Mouse (Mus musculus): Measurements from ENCODE around the gene Ripply2. TPM values are rescaled to one million over a fixed set of nuclear protein-coding genes. Genes with fewer than 3 reads are reported as not detected.

Ripply2 gene
- total RNA-seq, 4 experiments from 2014 or later, result not detected

DNA sequence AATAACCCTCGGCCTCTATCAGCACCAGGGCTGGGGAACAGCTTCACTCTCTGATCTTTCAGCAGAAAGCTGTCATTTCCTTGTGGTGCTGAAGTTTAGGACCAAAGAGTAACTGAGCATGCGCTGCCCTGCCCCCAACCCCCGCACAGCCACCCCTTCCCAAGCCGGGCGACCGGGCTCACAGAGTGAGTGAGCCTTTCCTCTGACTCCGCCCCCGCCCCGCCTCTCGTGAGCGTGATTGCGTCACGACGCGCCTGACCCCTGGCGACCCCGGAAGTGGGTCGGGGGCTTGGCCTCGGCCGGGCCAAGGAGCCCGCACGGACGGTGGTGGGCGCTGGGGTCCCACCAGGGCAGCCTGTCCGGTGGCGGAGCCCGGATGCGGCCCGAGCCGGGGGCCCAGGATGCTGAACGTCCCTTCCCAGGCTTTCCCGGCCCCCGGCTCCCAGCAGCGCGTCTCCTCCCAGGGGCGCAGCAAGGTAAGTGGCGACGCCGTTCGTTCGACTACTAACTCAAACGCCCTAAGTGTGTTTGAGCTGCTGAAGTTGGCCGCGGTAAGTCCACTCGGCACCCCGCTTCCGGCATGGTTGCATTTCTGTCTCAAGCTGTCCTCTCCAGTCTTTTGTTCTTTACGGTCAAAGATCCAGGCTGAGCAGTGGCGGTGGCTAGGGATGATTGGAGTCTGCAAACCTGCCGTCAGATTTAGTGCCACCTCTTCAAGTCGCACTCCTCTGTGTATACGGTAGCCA, 6.6 kb downstream of the Ripply2 start, which contains the start of gene Cyb5r4:
Gene Cyb5r4 (plus strand): TSS at position 237 of the 746 bp plus-strand sequence.
- peak; percentile 91 to 92 for DNase-seq (ENCODE audit: low spot score in 2 of 2)

DNA sequence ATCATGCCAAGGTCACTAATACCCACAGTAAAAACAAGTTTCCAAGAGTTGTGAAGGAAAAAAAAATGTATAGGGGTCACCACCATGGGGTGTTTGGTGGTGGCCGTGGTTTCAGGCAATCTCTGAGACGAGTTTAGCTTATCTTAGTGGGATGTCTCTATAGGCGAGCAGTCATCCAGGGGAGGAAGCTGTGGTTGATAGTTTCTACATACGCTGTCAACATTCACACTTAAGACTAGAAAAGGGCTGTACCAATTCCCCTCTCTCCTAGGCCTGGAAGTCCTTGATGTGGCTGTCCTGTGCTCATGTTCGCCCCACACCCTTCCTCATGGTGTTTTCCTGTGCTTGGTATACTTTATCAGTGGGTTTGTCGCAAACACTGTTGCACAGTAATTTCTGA, 10.4 kb downstream of the Ripply2 start:
- DNase-seq (ENCODE audit: low spot score in 2 of 2), result no peak

DNA sequence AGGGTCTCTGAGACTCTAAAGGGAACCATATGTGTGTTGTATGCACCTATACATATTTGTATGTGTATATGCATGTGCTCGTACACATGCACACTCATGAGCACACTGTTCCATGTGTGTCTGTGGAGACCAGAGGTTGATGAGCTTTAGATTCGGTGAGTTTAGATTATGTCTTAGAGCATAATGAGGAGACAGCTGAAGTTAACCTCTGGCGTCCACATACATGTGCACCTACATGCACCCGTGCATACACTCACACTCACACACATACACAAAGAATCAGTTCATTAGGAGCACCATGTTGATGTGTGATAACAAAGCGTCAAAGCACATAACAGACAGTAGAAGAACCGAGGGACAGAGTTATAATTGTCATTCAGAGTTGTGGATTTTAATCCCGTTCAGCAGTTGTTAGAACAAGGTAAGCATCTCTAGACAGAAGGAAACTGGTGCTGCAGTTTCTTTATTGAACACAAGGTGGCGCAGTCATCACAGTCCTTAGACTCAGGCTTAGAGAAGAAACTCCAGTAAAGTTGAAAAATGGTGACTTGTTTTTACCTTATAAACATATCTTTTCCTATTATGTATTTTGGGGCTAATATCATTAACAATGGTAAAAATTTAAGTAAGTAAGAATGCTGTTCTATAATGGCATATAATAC, 12.2 kb downstream of the Ripply2 start:
- peak in 1 of 2 experiments; percentile 18 for DNase-seq (ENCODE audit: low spot score in 2 of 2)

DNA sequence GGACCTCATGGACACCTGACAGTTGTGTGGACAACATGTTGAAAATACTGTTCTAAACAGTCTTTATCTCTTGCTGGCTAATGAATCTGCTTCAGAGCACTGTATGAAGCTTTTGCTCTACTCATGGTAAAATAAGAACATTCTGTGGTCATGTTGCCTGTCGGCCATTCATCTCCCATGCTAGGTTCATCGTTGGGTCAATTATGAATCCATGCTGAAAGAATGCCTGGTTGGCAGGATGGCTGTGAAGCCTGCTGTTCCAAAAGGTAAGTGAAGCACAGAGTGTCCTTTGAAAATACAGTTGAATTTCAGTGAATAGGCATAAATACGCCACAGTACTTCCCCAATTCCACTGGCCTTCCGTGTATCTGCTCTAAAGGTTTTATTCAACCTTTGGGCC, 16.9 kb downstream of the Ripply2 start:
- no peak for DNase-seq (ENCODE audit: low spot score in 2 of 2)

DNA sequence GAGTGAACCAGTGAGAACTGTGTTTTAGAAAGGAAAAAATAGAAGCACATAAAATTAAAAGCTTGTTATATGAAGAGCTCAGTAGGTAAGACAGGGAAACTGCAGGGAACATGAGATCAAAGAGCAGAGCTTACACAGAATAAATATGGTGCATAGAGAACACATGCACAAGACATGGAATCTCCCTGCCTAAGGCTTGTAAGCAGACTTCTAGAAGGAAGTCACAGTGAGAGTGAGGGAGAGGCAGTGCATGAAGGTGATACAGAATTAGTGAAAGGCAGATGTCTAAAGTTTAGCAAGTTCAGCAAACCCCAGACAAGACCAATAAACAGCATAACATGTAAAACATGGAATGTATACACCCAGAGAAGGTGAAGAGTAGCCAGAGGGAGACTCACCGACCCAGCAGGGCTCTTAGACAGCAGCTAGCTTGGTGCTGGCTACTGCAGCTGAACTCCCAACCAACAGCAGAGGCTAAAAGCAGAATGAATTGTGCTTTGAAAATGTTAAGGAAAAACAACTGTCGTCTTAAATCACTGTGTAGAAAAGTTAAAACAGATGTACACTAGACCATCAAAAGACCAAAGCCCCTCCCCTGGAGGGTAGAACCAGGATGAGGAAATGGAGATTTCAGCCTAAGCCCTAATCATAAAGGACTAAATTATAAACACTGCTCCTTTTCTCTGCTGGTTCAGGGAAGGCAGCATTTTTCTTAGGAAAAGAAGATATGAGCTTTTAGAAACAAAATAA, 19.7 kb downstream of the Ripply2 start:
- DNase-seq (ENCODE audit: low spot score in 2 of 2), result no peak

DNA sequence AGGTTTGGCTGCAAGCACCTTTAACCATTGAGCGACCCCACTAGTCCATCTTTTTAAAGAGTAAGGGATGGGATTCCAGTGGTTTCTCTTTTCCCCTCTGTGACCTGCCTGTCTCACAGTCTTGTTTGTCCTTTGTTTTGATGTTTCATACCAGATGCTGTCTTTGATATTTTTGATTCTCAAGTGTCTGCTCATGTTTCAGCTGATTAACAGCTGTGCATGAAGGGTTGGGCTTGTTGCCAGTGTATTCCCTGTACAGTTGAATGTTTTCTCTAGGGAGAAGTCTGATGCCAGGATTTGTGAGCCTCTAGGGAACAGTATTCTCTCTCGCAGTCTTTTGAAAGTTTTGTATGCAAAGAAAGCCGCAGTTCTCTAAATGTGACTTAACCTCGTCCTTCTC, 34.1 kb downstream of the Ripply2 start:
- no peak for DNase-seq (ENCODE audit: low spot score in 2 of 2)

DNA sequence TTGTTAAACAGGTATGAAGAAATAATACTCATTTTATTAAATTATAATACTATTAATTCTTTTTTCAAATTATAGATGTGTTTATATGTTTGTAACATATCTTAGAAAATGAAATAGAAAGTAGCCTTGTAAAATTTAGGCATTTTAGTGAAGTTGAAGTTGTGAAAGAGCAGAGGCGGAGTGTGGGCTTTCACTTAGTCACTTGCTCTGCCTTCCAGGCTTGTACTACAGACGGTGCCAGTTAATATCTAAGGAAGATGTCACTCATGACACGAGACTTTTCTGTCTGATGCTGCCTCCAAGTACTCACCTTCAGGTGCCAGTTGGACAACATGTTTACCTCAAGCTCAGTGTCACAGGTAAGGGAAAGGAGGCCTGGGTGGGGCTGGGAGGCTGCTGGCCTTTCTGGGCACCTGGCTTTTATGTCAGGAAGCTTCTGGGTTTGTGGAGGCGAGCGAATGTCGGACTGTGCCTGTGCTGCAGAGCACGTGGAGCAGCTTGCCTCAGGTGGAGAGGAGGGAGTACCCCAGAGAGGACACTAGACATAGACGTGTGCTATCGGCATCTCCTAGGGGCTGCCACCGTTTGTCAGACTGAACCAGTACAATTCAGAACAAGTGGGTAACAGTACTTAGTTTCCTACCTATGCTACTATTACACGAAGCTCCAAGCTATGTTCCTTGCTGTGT, 40.4 kb downstream of the Ripply2 start:
- DNase-seq (ENCODE audit: low spot score in 2 of 2), result no peak

DNA sequence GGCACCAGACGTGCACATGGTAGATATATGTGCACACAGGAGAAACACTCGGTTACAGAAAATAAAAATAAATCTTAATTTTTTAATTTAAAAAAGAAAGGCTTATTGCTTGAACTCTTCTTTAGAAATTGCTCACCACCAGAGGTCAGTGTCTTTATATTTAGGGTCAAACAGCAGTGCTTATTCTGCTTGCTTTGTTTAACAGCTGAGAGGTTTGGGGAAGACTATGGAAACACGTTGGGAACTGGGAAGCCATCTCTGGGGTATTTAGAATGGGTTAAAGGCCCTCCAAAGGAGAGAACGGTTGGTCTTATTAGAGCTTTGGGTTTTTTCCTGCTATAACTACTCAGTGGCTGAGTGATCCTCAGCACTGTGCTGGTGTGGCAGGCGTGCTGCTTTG, 47.0 kb downstream of the Ripply2 start:
- DNase-seq (ENCODE audit: low spot score in 2 of 2), result no peak

DNA sequence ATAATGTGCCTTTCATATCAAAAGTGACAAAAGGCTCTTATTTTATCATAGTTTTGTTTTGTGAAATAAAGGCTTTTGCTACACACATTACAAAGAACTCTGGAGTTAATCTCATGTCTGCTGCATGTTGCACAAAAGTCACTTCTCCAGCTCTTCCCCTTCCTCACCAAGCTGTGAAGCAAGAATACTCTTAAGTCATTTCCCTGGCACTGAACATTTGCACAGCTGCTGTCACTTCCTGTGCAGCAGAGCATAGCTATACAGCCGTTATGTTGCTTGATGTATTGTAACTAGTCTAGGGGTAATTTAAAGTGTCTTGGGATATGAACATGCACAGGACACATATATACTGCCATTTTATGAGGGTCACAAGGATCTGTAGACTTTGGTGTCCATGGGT, 52.8 kb downstream of the Ripply2 start:
- DNase-seq (ENCODE audit: low spot score in 2 of 2), result no peak

Other genes starting within 250 kb of the Ripply2 start
- under 1 TPM; 0.24 to 0.56 (median 0.24) TPM for gene Snap91, start 134.9 kb upstream of the Ripply2 start, total RNA-seq (2022)
- gene Cyb5r4, start 6.5 kb downstream of the Ripply2 start, total RNA-seq (2022), result 10 to 100 TPM; 25.2 to 40.3 (median 27.0) TPM
- gene Mrap2, start 128.8 kb downstream of the Ripply2 start, total RNA-seq (2022), result under 1 TPM; 0.13 to 0.31 (median 0.24) TPM
- gene Cep162, start 240.0 kb downstream of the Ripply2 start, total RNA-seq (2022), result 1 to 10 TPM; 1.1 to 2.4 (median 1.4) TPM

All from gastrocnemius, adult 8-10 months (tissue).